Mouse (Mus musculus): ENCODE measurements at regions not wholly inside any gene's neighbourhood (a gene's known extent, or its start where the extent isn't known, plus 50 kb on each side); places are given as distances from the start of the nearest gene placed in this dataset.

DNA sequence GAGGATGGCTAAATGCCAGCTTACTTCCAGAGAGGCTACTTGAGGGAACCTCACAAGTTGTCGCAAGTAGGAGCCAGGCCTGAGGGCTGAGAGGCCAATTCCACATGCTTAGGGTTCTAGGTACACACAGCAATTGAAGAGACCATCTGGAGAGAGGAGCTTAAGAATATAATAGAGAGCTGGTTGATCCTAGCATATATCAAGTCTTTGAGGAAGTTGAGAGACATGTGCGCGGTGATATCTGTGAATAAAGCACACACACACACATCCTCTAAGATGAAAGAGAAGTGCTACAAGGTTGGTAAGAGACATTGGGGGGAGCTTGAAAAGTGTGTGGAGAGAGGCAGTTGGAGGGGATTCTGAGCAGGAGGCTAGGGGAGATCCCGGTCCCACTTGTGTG, 189.5 kb downstream of the Zfp462 start:
- no peak for DNase-seq (ENCODE audit: low spot score in 2 of 2)

DNA sequence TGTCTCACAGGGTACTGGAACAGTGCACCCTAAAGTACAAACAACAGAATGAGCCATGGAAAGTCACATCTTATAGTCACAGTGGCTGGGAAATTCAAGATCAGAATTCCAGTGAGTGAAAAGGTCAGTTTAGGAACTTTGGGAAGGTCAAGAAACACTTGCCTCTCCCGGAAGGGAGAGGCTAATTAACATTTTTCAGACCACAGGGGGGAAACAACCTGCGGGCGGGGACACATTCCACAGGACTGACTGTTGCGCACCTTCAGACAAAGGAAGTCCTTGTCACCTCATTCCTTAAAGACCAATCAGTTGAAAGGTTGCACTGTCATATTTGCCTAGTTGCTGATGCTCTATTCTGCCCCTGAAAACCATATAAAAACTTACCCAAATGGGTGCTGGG, 189.9 kb downstream of the Zfp462 start:
- no peak for DNase-seq (ENCODE audit: low spot score in 2 of 2)

DNA sequence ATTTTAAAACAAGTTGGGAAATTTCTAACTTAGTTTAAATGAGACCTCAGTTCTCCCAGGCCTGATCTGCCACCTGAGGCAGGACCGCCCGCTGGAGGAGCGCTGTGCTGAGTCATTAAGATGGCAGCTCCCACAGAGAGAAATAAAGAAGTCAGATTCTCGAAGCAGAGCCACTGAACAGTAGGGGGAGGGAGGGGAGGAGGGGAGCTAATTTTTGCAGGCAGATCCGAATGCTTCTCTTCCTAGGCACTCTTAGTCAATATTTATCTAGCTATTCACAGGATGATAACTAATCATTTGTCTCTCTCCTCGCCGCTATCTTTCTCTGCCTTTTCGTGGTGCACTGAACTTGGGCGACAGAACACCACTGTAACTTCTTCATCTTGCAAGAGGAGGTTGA, 191.4 kb downstream of the Zfp462 start:
- no peak for DNase-seq (ENCODE audit: low spot score in 2 of 2)

DNA sequence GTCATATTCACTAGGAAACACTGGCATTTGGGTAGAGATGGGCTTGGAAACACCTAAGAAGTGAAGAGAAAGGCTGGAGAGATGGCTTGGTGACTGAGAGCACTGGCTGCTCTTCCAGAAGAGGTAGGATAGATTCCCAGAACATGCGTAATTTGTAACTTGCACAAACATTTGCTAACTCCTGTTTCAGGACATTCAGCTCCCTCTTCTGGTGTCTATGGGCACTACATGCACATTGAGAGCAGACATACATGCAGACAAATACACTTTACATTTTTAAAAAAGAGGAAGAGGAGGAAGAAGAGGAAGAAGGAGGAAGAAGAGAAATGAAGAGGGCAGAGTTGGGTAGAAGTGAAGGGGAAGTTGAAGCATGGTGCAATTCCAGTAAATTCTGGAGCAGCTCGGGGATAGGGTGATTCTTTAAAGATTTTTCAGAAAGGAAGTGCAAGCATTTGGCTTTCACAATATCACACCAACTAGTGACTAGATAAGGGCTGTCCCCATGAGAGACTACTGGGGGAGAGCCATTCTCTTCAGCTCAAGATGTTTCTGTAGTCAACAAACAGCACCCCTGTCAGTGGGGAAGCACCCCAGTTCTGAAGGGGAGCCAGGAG, 193.0 kb downstream of the Zfp462 start:
- DNase-seq (ENCODE audit: low spot score in 2 of 2), result no peak

DNA sequence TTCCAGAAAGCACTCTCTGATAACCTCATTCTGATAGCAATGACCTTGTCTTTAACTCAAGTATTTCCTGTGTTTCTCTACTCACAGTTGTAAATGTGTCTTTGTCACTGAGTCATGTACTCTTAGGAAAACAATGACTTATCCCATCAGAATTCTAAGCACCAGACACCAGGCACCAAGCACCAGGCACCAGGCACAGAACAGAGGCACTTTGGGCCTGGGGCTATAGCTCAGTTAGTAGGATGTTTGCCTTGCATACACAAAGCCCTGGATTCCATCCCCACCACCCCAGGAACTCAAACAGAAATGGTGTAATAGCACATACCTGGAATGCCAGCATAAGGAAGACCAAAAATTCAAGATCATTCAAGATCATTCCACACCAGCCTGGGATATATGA, 196.5 kb downstream of the Zfp462 start:
- no peak for DNase-seq (ENCODE audit: low spot score in 2 of 2)

DNA sequence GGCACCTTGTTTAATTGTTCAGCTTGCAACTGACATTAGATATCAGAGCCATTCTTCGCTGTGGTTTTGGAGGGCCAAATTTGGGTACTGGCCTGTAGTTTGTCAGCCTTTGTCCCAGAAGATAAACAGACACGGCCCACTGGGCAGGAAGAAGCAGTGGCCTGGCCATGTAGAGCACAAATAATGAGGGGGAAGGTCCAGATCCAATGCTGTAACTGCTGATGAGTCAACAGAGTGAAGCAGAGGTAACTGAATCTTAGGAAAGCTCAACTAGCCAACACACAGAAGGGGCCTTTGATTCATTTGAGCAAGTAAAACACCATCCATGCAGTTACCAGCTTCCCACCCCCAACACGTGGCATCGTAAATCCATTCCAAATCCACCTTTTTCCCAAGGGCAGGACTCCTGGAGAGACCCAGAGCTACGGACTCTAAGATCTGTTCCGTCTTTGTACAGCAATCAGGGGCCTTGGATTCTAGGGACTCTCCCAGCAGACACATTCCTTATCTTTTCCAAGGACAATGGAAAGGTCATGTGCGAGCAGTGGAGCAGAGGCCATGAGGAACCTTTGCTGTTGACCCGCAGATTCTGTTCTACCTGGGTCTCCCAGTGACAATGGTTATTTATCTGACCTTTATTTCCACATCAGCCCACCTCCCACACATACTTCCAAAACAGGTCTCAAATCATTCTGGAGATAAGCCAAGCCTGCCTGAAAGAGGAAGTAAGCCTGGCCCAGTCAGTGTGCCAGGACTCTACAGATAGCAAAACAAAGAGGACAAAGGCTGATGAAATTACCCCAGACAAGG, 197.3 kb downstream of the Zfp462 start:
- no peak for DNase-seq (ENCODE audit: low spot score in 2 of 2)

DNA sequence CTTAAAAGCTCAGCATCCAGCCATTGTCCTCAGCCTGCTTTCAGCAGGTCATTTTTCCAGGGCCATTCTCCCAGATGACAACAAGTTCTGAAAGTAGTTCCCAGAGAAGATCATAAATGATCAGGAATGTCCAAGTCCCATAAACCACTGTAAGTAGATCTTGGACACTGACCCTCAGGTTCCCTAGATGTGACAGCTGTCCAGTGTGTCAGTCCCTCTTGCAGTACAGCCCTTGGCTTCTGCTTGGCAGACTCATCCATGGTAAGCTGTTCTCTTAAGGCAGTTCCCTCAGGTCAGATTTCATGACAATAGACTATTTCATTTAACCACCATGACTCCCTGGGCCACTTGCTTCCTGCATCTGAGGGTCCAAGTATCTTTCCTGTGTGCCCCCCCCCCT, 198.6 kb downstream of the Zfp462 start:
- no peak for DNase-seq (ENCODE audit: low spot score in 2 of 2)

DNA sequence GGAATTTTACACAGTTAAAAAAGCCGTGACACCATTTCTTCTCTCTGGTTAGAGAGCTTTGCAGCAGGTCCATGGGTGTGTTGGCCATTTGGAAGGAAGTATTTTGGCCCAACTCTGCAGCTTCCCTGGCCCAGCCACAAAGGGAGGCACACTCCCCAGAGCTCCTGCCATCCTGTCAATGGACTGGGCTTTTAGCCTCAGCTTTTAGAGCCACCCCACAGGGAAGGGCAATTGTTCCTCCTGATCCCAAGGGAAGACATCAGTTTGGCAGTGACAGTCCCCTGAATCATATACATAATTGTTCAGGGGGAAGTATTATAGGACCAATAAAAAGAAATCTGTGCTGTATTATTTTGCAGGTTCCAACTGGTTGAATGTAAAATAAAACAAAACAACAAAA, 200.1 kb downstream of the Zfp462 start:
- DNase-seq (ENCODE audit: low spot score in 2 of 2), result no peak

DNA sequence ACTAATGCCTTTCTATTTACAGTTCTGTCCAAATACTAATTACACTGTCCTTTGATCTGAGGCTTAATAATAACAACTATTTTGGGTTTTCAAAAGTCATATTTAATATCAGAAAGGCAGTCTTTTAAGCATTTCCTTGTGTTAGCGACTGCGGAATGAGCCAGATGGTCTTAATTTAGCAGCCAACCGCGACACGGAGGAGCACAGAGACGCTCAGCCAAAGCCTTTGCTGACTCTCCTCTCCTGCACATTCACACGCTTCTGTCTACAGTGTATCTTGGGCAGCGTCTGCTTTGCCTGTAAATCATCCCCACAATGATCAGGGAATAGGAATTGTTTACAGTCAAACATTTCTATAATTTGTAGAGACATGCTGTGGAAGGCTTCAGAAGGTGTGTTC, 201.1 kb downstream of the Zfp462 start:
- DNase-seq (ENCODE audit: low spot score in 2 of 2), result no peak

DNA sequence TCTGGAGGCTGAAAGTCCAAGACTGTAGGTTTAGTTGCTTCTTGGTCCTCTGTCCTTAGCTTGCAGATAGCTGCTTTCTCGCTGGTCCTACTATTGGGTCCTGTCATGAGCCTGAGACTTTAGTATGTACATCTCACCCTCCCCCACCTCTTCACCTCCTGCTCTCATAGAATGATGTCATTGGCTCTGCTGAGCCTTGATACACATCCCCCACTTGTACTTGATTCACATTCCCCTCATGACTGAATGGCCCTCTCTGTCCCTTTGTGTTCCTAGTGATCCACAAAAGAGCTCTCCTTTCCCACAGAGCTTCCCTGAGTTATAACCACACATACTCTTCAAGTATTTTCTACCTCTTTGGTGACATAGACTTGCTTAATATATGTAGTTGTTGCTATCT, 201.5 kb upstream of the Rad23b start:
- DNase-seq (ENCODE audit: low spot score in 2 of 2), result no peak

DNA sequence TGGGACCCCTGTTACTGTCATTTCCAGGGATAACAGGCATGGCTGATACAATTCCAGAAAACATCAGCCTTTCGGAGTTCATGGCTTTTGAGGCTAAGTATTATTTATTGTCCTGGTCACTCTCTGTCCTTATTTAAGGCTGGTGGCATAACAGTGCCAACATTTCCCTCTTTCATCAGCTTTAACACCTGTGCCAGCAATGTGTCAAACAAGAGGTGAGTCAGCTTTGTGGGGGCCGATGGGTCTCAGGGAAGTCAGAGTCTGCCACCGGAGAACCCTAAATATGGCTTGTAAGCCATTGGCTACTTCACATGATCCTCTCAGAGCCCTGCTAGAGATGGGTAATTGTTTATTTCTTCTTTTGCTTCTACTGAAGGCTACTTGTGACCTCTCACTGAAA, 195.3 kb upstream of the Rad23b start:
- DNase-seq (ENCODE audit: low spot score in 2 of 2), result no peak

DNA sequence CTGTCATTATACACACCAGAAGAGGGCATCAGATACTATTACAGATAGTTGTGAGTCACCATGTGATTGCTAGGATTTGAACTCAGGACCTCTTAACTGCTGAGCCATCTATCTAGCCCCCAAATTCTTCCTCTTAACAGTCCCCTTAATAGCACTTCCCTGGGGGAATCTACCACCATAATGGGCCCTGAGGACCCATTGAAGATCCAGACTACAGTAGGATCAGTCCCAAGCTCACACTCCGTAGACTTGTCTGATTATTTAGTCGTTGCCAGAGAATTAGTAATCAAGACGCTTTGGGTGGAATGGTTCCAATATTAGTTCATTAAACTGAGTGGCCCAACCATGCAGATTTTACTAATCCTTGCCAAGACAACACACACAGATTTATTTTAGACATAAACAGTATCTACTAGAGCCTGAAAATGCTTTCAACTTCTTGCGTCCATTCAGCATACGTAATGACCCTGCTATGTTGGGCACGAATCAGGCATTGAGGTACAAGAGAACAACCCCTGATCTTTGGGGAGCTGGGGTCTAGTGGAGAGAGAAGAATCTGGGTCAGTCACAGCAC, 191.6 kb upstream of the Rad23b start:
- no peak for DNase-seq (ENCODE audit: low spot score in 2 of 2)

DNA sequence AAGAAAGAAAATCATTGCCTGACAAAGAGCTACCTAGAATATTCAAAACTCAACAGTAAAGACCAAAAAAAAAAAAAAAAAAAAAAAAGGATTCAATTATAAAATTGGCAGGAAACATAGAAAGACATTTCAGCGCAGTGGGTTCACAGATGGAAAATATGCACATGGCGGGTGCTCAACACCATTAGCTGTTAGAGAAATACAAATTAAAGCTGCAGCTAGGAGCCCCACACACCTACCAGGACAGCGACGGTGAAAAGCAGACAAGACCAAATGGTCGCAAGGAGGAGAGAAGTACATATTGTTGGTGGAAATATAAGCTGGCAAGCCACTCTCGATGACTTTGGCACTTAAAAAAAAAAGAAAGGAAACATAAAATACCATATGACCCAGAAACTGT, 183.6 kb upstream of the Rad23b start:
- no peak for DNase-seq (ENCODE audit: low spot score in 2 of 2)

DNA sequence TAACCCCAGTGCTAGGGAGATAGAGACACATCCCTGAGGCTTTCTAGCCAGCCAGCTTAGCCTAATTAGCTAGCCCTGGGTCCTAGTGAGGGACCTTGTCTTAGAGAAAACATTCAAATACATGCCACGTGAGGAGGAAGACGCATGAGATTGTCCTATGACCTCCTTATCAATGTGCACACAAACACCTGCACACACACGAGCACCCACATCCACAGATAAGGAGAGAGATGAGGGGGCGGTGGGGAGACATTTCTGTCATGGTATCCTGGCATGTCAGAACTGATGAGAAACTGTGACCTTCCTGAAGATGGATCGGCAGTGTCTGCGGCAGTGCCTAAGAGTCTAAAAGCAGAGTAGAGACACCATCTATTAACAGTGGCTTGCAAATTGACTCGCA, 180.8 kb upstream of the Rad23b start:
- no peak for DNase-seq (ENCODE audit: low spot score in 2 of 2)

DNA sequence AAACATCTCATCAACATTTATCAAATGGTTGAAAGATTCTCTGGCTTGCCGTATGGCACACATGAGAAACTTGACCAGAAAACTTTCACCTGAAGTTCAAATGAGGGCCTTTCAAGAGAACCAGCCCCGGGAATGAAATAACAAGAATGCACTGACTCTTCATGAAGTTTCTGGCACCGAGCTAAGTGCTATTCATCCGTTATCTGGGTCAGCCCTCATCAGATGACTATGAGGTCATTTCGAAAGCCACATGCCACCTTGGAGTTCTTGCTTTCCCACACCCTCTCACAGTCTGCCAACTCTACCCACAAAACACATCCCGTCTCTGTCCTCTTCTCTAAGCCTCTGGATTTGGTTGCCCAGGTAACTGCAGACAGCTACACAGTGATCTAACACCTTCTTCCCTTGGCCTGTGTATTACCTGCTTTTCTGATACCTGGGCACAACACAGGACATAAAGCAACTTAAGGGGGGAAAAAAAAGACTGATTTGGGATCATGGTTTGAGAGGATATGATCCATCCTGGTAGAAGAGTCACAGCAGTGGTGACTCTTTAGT, 177.4 kb upstream of the Rad23b start:
- DNase-seq (ENCODE audit: low spot score in 2 of 2), result no peak

DNA sequence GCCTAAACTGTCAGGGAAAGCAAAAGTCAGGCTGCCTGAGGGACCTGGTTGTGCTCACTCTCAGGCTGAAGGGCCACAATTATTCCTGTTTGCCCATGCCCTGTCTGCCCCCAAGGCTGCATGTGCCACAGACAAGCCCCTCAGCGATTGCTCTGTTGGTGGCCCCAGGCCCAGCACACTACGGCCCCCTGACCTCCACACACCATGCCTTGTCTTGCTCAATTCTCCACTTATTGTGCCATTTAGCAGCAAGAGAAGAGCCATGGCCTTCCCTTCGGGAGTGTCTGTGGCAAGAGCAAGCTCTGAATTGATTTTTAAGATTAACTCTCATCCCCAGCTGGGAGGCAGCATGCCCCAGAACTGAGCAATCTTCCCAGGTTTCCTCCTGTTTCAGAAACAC, 173.8 kb upstream of the Rad23b start:
- no peak for DNase-seq (ENCODE audit: low spot score in 2 of 2)

DNA sequence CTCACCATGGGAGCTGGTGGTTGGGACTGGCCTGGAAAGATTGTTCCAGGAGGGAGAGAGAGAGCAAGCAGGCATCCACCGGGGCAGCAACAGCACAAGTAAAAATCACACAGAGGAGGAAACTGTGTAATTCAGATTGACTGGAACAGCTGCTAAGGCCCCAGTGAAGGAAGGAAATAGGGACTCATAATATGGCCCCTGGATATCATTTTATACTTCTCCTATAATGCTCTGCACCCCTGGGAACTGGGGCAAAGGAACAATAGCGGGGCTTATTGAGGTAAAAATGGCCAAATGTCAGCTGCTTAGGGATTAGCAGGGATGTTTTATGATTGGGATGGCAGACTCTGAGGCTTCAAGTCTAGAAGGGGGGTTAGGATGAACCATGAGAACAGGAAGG, 170.4 kb upstream of the Rad23b start:
- no peak for DNase-seq (ENCODE audit: low spot score in 2 of 2)

DNA sequence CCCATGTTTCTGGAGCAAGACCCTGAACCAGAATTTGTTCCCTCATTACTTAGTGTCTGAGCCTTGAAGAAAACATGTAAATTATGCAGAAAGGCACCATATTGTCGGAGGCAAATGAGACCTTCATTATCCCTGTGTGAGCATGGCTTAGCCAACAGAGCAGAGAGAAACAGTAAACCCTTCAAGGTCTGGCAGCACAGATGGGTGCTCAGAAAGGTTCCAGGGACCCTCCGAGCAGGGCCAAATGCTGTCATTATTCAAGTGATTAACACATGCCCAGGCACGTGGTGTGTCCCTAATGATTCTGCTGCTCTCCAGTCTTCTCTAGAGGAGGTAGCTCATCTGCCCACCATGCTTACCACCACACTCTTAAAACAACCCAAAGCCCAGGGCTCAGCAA, 166.3 kb upstream of the Rad23b start:
- DNase-seq (ENCODE audit: low spot score in 2 of 2), result no peak

DNA sequence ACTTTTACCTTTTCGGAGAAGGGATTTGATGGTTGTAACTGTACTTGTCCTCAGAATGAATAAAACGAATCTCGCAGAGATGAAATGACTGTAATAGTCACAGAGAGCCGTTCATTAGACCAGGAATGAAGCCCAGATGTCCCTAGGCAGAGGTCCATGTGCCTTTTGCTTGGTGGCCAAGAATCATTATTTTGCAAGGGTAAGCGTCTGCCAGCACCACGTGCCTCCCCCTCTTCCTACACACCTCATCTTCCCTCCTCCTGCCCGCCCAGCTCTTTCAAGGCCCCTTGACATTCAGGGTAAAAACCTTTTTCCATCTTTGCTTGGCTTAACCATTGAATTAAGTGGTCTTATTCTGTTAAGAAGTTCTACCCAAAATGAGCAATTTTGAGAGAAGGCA, 161.1 kb upstream of the Rad23b start:
- DNase-seq (ENCODE audit: low spot score in 2 of 2), result no peak

DNA sequence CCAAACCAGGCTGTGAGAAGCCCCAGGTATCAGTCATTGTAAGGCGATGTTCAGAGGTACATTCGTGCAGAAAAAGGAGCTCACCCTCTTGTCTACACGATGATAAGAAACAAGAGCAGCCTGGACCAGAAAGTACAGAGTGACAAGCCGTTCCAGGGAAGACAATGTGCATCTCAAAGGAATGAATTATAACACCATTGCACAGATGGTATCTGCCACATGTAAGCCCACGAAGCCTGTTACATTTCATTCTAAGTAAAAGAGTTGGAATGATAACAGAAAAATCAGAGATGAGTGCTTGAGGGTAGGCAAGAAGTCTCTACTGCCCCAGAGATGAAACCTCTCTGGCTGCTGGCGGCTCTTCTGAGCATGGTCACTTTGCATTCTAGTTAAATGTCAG, 159.3 kb upstream of the Rad23b start:
- no peak for DNase-seq (ENCODE audit: low spot score in 2 of 2)

DNA sequence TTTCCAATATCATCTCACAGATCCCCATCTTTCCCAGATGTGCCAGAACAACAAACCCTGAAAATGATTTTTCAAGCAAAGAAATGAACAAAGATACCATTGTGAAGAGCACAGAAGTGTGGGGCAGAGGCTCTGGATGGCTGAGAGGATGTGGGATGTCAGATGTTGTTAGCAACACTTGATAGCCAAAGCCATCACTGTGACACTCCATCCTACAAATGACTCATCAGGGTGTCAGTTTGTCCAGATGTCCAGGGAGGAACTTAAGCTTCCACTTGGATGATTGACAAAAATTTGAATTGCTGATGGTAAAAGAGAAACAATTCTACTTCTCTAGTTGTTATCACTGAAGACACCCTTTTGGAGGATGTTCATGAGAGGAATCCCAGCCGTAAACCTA, 155.8 kb upstream of the Rad23b start:
- DNase-seq (ENCODE audit: low spot score in 2 of 2), result no peak

DNA sequence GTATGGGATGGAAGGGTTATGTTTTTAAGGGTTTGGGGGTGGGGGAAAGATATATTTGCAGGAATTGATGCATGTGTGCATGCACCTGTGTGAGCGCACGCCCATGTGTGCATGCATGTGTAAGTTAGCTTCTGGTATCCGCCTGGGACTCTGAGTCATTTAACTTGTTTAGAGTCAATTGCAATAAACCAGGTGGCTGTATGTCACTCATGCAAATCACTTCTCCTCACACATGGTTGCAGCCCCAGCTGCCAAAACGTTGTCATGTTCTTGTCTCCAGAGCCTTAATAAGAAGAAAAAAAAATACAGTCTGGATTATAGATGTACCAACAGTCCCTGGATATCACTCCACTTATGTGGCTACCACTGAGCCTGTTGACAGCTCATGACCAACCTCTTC, 155.3 kb upstream of the Rad23b start:
- no peak for DNase-seq (ENCODE audit: low spot score in 2 of 2)
